Mouse (Mus musculus): Measurements from ENCODE around the gene Slc4a5. TPM values are rescaled to one million over a fixed set of nuclear protein-coding genes. Genes with fewer than 3 reads are reported as not detected.
"Not testable (repeated sequence)": the region's sequence is repeated elsewhere in the genome, so short reads cannot be mapped to it uniquely, and the experiment has no call there.

The Slc4a5 gene
- polyA plus RNA-seq, 1 experiment, result 0.02 TPM

DNA sequence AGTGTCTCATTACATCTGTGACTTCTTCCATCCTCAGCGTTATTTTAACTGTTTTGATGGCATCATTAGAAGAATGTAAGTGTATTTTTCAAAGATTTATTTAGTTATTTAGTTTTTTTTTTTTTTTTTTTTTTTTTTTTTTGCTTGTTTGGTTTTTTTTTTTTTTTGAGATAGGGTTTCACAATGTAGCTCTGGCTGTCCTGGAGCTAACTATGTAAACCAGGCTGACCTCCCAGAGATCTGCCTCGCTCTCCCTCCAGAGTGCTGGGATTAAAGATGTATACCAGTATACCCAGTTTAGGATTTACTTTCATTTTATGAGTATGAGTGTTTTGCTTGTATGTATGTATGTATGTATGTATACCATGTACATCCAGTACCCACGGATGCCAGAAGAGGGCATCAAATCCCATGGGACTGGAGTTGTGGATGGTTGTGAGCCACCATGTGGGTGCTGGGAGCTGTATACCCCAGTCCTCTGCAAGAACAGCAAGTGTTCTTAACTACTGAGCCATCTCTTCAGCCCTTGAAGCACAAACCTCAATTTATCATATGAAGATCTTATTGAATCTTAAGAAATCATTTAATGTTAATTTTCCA, 108.1 kb downstream of the Slc4a5 start:
- Histone ChIP-seq H3ac (ENCODE audit: control insufficient read depth, insufficient read length) (no peak overlapping the region), H3K4me2 (ENCODE audit: low read depth) (peak overlapping the region; percentile 86), H3K36me3 (ENCODE audit: control insufficient read depth, insufficient read depth) (peaks cover 23% of the 10 kb centered on the region), H3K27me3 (ENCODE audit: control insufficient read depth, insufficient read depth, insufficient read length) (no peaks in the 10 kb centered on the region), H3K4me3 (peak overlapping the region; percentile 82), H3K79me2 (ENCODE audit: control insufficient read depth, insufficient read depth) (peaks cover 43% of the 10 kb centered on the region)
- TF ChIP-seq REST (IDR thresholded peaks at IDR 0.05; ENCODE audit: insufficient read depth, insufficient read length) (no peak), MAX (IDR thresholded peaks at IDR 0.05; ENCODE audit: low read depth) (no peak)

DNA sequence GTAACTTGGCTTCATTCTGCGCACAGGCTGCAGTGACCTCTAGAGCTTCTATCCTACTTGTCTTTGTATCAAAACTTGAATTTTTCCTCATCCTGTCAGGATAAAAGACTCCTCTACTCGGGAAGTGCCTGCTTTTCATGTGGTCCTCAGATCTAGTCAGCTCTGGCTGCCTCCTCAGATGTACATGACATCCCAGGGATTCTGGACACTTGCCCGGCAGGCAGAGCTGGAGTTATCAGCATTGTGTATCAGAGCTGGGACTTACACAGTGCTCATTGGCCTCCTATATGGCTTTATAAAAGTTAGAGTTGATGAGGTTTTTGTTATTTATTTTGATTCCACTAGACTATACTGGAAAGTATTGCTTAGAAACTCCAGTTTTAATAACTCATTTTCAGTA, 121.8 kb downstream of the Slc4a5 start:
- Histone ChIP-seq H3K27me3 (ENCODE audit: control insufficient read depth, insufficient read depth, insufficient read length) (no peaks in the 10 kb centered on the region), H3K79me2 (ENCODE audit: control insufficient read depth, insufficient read depth) (peaks cover 5% of the 10 kb centered on the region), H3ac (ENCODE audit: control insufficient read depth, insufficient read length) (no peak overlapping the region), H3K36me3 (ENCODE audit: control insufficient read depth, insufficient read depth) (peaks cover 63% of the 10 kb centered on the region), H3K4me2 (ENCODE audit: low read depth) (no peak overlapping the region), H3K4me3 (no peak overlapping the region)
- TF ChIP-seq POLR2A (IDR thresholded peaks at IDR 0.05; ENCODE audit: insufficient read length, low read depth) (no peak), TCF12 (IDR thresholded peaks at IDR 0.05; ENCODE audit: insufficient read depth, poor library complexity, severe bottlenecking) (no peak), MYOD1 (IDR thresholded peaks at IDR 0.05; ENCODE audit: control insufficient read depth in 1 of 3, insufficient read length in 2 of 3, low read depth in 2 of 3) (no peak), POLR2AphosphoS2 (IDR thresholded peaks at IDR 0.05; ENCODE audit: insufficient read length, low read depth) (no peak), TCF3 (IDR thresholded peaks at IDR 0.05; ENCODE audit: insufficient read length, low read depth) (no peak), CEBPB (IDR thresholded peaks at IDR 0.05; ENCODE audit: insufficient read depth, poor library complexity, severe bottlenecking) (no peak), USF1 (IDR thresholded peaks at IDR 0.05; ENCODE audit: low read depth) (no peak), MAX (IDR thresholded peaks at IDR 0.05; ENCODE audit: low read depth) (no peak), REST (IDR thresholded peaks at IDR 0.05; ENCODE audit: insufficient read depth, insufficient read length) (no peak), E2F4 (IDR thresholded peaks at IDR 0.05; ENCODE audit: insufficient read depth) (no peak), MYOG (IDR thresholded peaks at IDR 0.05; ENCODE audit: control insufficient read depth in 1 of 3, insufficient read depth in 1 of 3, insufficient read length in 2 of 3, low read depth in 2 of 3) (no peak), SRF (IDR thresholded peaks at IDR 0.05; ENCODE audit: control insufficient read depth, insufficient read length, low read depth) (no peak)

- H3K79me2 ChIP-seq (ENCODE audit: control insufficient read depth, insufficient read depth), result peaks cover 5% of the 10 kb centered on the region
- H3K36me3 ChIP-seq (ENCODE audit: control insufficient read depth, insufficient read depth), result peaks cover 53% of the 10 kb centered on the region
- no peak overlapping the region for H3ac ChIP-seq (ENCODE audit: control insufficient read depth, insufficient read length)
- no peak overlapping the region for H3K4me2 ChIP-seq (ENCODE audit: low read depth)
- H3K4me3 ChIP-seq, result no peak overlapping the region
- no peak for TF ChIP-seq MYOG (IDR thresholded peaks at IDR 0.05; ENCODE audit: control insufficient read depth in 1 of 3, insufficient read depth in 1 of 3, insufficient read length in 2 of 3, low read depth in 2 of 3)
- TF ChIP-seq CEBPB (IDR thresholded peaks at IDR 0.05; ENCODE audit: insufficient read depth, poor library complexity, severe bottlenecking), result no peak
- TF ChIP-seq USF1 (IDR thresholded peaks at IDR 0.05; ENCODE audit: low read depth), result no peak
- no peak for TF ChIP-seq TCF3 (IDR thresholded peaks at IDR 0.05; ENCODE audit: insufficient read length, low read depth)
- no peak for TF ChIP-seq MAX (IDR thresholded peaks at IDR 0.05; ENCODE audit: low read depth)
- TF ChIP-seq MYOD1 (IDR thresholded peaks at IDR 0.05; ENCODE audit: control insufficient read depth in 1 of 3, insufficient read length in 2 of 3, low read depth in 2 of 3), result no peak
- no peak for TF ChIP-seq E2F4 (IDR thresholded peaks at IDR 0.05; ENCODE audit: insufficient read depth)
- no peak for TF ChIP-seq POLR2AphosphoS2 (IDR thresholded peaks at IDR 0.05; ENCODE audit: insufficient read length, low read depth)
- no peak for TF ChIP-seq POLR2A (IDR thresholded peaks at IDR 0.05; ENCODE audit: insufficient read length, low read depth)
- no peak for TF ChIP-seq REST (IDR thresholded peaks at IDR 0.05; ENCODE audit: insufficient read depth, insufficient read length)
- TF ChIP-seq SRF (IDR thresholded peaks at IDR 0.05; ENCODE audit: control insufficient read depth, insufficient read length, low read depth), result no peak
- TF ChIP-seq TCF12 (IDR thresholded peaks at IDR 0.05; ENCODE audit: insufficient read depth, poor library complexity, severe bottlenecking), result no peak
- H3K27me3 ChIP-seq (ENCODE audit: control insufficient read depth, insufficient read depth, insufficient read length), result no peaks in the 10 kb centered on the region
Measured at GRCm38 (mm10) chr6:83342957-83343356, 123.3 kb downstream of the Slc4a5 start.

DNA sequence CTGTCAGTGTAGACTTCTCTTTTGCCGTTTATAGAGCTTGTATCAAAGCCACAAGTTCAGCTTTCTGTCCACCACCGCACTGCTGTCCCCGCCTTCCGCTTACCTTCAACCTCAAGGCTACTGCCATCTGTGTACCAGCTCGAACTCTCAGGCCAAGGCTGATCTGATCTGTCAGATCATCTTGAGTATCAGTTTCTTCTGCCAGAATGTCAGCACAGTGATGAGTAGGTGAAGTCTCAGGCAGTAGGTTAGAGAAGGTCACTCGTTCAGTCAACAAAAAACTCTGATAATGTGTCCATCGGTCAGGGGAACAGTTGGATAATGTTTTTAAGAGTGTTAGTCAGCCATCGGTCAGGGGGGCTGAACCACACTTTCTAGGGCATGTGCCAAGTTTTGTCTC, 125.7 kb downstream of the Slc4a5 start:
- not testable (repeated sequence) for H3ac ChIP-seq (ENCODE audit: control insufficient read depth, insufficient read length); H3K4me2 ChIP-seq (ENCODE audit: low read depth); H3K27me3 ChIP-seq (ENCODE audit: control insufficient read depth, insufficient read depth, insufficient read length); H3K4me3 ChIP-seq; H3K79me2 ChIP-seq (ENCODE audit: control insufficient read depth, insufficient read depth)
- H3K36me3 ChIP-seq (ENCODE audit: control insufficient read depth, insufficient read depth), result peaks cover 33% of the 10 kb centered on the region

- Histone ChIP-seq H3ac (ENCODE audit: control insufficient read depth, insufficient read length) (no peak overlapping the region), H3K4me3 (no peak overlapping the region), H3K27me3 (ENCODE audit: control insufficient read depth, insufficient read depth, insufficient read length) (no peaks in the 10 kb centered on the region), H3K4me2 (ENCODE audit: low read depth) (no peak overlapping the region), H3K79me2 (ENCODE audit: control insufficient read depth, insufficient read depth) (peaks cover 10% of the 10 kb centered on the region), H3K36me3 (ENCODE audit: control insufficient read depth, insufficient read depth) (peaks cover 6% of the 10 kb centered on the region)
- no peak for TF ChIP-seq REST (IDR thresholded peaks at IDR 0.05; ENCODE audit: insufficient read depth, insufficient read length)
- TF ChIP-seq TCF3 (IDR thresholded peaks at IDR 0.05; ENCODE audit: insufficient read length, low read depth), result no peak
- peak; percentile 21 for TF ChIP-seq USF1 (IDR thresholded peaks at IDR 0.05; ENCODE audit: low read depth)
Measured at GRCm38 (mm10) chr6:83347916-83348315, 128.3 kb downstream of the Slc4a5 start.
